Mouse (Mus musculus) CD4-positive helper T cell, adult 2 months (primary cell): ENCODE results near the gene Cntf.
"Not testable (repeated sequence)": the region's sequence is repeated elsewhere in the genome, so short reads cannot be mapped to it uniquely, and the experiment has no call there.

ENCODE experiments used
- DNase-seq: peaks from one replicate; pipeline ENCODE4 v3.0.0-alpha.2; 2012; ENCODE audit warnings: low read depth, missing footprints, low spot score

Gene Cntf

DNA sequence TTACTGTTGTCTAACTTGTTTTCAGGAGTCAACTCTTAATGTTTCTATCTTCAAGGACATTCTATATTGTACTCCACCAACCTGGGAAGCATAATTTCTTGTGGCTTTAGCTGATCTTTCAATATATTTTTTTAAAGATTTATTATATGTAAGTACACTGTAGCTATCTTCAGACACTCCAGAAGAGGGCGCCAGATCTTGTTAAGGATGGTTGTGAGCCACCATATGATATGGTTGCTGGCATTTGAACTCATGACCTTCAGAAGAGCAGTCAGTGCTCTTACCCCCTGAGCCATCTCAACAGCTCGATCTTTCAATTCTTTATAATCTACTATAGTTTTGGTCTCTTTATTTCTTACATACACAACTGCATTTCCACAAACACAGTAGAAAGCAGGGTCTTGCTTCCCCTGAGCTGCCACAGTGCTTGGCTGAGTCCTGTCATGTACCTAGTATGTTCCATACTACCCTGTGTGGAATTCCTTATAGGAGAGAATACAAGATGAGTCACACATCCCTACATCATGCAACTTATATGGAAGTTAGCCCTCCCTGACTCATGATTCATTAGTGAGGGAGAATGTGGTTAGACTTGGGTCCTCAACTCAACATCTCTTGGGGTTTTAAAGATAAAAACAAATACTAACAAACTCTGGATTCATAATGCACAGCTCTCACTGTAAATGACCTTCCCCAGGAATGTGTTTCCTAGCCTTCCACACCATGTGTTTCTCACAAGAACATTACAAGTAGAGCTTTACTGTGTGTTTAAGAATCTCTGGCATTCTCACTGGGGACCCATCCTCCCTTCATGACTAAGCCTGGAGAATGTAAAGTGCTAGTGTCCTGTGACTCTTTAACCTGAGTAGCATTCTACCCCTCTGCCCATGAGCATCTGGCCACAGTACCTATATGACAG is 3.0 kb downstream of the Cntf start:
- DNase-seq = peak; percentile 22

DNA sequence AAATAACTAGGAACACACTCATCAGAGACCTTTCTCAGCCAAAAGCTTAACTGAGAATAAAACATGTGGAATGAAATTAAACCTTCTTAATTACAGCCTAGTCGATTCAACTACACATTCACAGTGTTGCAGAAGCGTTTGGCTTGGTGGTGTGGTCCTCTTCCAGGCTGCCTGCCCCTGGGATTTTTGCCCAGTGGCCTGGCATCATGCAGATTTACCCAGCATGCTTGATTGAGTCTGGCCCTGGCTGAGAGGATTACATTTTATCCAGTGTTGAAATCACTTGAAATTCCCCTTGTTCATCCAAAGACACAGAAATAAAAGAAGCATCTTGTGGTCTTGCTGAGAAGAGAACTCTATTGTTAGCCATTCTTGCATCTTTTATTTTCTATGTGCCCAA is 5.8 kb downstream of the Cntf start:
- DNase-seq = no peak

DNA sequence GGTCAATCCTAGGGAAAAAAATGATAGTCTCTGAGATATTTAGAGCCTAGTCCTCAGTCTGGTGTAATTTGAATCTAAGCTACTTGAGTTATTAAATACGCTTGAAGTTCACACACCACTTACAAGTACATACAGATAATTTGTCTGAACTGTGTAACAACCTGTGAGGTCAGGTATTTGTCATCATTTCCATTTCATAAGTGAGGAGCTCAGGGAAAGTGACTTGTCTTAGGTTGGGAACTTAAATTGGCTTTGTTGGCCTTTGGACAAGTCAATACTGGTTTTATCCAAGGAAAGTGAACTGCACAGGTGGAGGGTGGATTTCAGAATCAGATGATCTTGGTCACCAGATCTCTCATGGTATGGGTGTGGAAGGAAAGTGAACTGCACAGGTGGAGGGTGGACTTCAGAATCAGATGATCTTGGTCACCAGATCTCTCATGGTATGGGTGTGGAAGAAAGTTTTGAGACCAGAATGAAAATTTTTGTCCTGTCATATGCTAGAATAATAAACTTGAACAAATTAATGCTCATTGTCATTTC is 6.4 kb downstream of the Cntf start:
- DNase-seq = no peak

DNA sequence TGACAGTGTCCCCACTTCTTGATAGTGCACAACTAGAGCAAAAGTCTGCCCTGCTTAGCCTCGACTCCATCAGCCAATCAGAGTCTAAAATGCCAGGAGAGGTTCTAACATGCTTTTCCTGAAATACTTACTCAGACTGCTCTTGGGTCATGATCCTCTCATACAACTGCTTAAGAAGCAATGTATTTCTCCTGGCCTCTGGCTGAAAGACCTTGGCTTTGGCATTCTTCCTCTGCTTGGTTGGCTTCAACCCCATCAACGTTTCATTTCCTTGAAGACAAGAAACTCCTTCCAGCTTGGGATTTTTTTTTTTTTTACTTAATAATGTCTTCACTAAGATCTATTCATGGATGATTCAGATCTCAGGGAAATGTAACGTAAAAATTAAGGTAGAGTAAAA is 9.1 kb downstream of the Cntf start:
- DNase-seq = no peak

DNA sequence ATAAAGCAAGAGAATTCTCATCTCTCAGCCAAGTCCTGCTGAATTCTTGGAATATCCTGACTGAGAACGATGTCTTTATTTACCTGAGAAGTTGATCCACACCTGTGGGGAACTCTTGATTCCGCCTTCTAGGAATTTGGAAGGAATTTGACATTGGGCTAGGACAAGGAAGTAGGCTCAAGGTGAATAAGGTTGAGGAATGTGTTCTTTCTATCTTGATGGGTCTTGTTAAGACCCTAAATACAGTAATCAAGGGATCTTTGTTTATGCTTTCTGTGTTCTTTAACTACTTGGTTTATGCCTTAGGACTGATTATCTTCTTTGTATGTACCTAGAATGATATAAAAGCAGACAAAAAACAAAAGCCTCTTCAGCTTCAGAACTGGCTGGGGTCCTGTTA is 33.5 kb downstream of the Cntf start:
- DNase-seq = no peak

DNA sequence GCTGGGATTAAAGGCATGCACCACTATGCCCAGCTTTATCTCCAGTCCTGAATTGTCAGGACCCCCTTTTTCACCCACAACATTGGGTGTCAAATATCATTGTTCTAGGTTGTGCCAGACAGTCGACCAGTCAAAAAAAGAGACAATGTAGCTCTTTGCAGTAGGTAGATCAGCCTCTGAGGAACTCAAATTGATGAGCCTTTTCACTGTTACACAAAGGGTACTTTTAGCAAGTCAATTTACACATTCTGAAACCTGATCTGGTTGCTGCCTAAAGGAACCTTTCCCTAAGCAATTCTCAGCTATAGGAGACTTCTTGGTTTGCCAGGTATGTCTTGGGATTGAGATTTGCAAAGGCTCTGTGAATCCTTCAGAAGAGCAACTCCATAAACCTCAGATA is 34.4 kb downstream of the Cntf start:
- no peak for DNase-seq

DNA sequence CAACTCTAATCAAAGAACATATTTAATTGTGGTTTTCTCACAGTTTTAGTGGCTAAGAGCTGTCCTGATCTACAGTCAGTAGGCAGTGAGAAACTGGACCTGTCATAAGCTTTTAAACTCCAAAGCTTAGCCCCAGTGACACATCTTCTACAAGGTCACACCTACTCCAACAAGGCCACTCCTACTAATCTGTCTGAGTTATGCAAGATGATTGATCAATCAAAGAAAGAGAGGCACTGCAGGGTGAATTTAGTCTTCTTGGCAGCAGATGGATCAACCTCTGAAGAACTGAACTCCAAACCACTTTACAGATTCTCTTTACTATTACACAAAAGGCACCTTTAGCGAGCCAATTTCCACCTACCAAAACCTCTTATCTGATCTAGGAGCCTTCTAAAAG is 39.6 kb downstream of the Cntf start:
- DNase-seq = no peak

DNA sequence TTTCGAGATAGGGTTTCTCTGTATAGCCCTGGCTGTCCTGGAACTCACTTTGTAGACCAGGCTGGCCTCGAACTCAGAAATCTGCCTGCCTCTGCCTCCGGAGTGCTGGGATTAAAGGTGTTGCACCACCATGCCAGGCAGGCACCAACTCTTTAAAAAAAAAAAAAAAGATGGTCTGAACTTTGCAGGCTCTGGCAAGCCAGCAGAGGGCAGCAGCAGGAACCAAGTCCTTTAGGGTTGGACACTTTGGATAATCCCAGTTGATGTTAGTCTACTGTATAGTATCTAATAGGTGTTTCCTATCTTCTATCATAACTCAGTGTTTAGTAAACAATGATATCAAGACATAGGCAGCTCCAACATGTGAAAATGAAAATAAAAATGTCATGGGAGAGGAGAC is 43.1 kb downstream of the Cntf start:
- peak; percentile 17 for DNase-seq

DNA sequence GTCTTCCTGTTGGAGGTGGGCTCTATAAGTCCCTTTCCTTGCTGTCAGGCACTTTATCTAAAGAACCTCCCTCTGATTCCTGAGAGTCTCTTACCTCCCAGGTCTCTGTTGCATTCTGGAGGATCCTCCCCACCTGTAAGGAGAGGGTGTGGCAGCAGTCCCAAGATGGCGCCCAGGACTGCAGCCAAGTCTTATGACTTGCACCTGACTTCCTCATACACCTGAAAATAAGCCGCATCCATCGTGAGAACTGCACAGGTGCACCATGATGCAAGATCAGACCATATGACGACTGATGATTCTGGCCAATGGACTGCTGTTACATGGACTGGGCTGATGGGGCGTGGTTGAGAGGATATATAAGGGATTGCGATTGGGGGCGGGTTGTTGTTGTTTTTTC is 43.8 kb downstream of the Cntf start:
- DNase-seq = not testable (repeated sequence)

DNA sequence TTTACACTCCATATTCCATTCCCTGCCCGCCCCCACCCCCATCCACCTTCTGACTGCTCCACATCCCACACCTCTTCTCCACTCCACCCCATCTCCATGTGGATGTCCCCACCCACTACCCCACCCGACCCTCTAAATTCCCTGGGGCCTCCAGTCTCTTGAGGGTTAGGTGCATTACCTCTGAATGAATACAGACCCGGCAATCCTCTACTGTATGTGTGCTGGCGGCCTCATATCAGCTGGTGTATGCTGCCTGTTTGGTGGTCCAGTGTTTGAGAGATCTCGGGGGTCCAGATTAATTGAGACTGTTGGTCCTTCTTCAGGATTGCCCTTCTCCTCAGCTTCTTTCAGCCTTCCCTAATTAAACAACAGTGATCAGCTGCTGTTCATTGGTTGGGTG is 44.5 kb downstream of the Cntf start:
- not testable (repeated sequence) for DNase-seq

DNA sequence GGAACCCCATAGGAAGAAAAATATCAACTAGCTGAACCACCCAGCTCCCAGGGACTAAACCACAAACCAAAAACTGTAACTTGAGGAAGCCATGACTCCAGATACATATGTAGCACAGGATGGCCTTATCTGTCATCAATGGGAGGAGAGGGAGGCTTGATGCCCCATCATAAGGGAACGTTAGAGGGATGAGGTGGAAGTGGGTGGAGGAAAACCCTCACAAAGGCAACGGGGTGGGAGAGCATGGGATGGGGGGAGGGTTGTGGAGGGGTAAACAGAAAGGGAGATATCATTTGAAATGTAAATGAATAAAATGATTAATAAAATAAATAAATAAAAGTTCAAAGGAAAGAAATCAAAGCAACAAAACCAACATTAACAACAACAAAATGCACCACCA is 45.0 kb downstream of the Cntf start:
- DNase-seq = no peak

DNA sequence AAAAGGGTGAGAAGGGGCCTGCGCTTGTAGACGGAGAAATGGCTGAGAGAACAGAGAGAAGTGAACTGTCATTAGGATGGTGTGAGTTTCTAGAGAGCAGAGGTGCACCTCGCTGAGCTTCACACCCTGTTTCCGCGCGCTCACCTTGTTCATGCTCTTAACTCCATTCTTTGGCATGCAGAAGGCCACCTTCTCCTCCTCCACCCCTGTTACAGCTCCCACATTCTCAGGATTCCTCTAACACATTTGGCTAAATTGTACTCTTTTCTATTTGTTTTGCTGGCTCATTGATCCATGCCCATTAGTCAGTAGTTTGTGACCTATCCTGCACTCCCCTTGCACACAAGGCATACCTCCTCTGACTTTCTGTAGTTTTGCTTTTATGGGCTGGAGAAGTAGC is 46.2 kb downstream of the Cntf start:
- DNase-seq = no peak
